ENCODE assay signal across 16 mouse cellular contexts in genomic region chr2:170864820-170865219, GRCm38 (mm10).
"Had no signal": no experiment of that assay in that cellular context is flagged by ENCODE, and none has a peak within 500 bp of the region (broad histone marks: within the 10 kb centered on the region; RNA-seq: fewer than 3 reads in every experiment).

No protein-coding gene starts in this region.

- H3K4me2 ChIP-seq: liver, embryonic 15.5 days; lung, embryonic 15.5 days; midbrain, embryonic 11.5 days; midbrain, embryonic 13.5 days; midbrain, embryonic 15.5 days; neural tube, embryonic 12.5 days; stomach, embryonic 15.5 days had no signal

- ATAC-seq: liver, postnatal 0 days; lung, postnatal 0 days; midbrain, embryonic 13.5 days; midbrain, embryonic 15.5 days had no signal

- DNase-seq: liver, postnatal 0 days; lung, adult 2 months; lung, postnatal 14 days; lung, postnatal 36 days; thymus, adult 2 months; thymus, postnatal 25 days had no signal

- H3K27ac ChIP-seq: liver, embryonic 15.5 days; lung, embryonic 15.5 days; macrophage; midbrain, embryonic 13.5 days; midbrain, embryonic 15.5 days; neural tube, embryonic 12.5 days; stomach, embryonic 15.5 days; stomach, postnatal 0 days had no signal

- H3K36me3 ChIP-seq: liver, embryonic 15.5 days; lung, embryonic 15.5 days; midbrain, embryonic 13.5 days; midbrain, embryonic 15.5 days; neural tube, embryonic 12.5 days; stomach, embryonic 15.5 days had no signal

- H3K9ac ChIP-seq: liver, embryonic 15.5 days; liver, postnatal 0 days; lung, embryonic 15.5 days; midbrain, embryonic 13.5 days; midbrain, embryonic 15.5 days; neural tube, embryonic 12.5 days; stomach, embryonic 15.5 days had no signal

- H3K4me3 ChIP-seq: liver, embryonic 15.5 days; lung, embryonic 15.5 days; midbrain, embryonic 13.5 days; midbrain, embryonic 15.5 days; neural tube, embryonic 12.5 days; stomach, embryonic 15.5 days had no signal

- H3K4me1 ChIP-seq: liver, embryonic 15.5 days; lung, embryonic 15.5 days; midbrain, embryonic 13.5 days; midbrain, embryonic 15.5 days; neural tube, embryonic 12.5 days; stomach, embryonic 15.5 days had no signal

- H3K27me3 ChIP-seq: liver, embryonic 15.5 days; lung, embryonic 15.5 days; midbrain, embryonic 13.5 days; midbrain, embryonic 15.5 days; neural tube, embryonic 12.5 days; stomach, embryonic 15.5 days had no signal

- H3K9me3 ChIP-seq: lung, embryonic 15.5 days; midbrain, embryonic 13.5 days; midbrain, embryonic 15.5 days; neural tube, embryonic 12.5 days; stomach, embryonic 15.5 days had no signal
